Mouse (Mus musculus): ENCODE results near the gene Gas2.

DNA sequence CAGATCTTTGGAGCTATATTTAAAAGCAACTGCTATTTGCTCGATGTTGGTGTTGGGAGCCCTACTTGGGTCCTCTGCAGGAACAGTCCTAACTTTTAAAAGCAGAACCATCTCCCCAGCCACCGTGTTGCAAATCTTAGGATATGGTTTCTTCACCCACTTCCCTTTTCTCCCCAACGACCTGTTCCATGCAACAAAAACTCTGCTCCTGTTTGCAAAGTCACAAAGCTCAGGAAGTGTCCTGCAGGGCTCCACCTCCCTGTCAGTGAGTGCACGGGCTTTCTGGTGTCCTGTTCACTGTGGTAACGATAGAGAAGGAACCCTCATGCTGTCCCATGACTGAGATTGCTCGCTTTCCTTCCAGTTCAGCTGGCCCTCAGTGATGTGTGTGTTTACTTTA, 125.1 kb downstream of the Gas2 start:
- TF ChIP-seq ZNF384 (IDR thresholded peaks at IDR 0.05; ENCODE audit: low read depth, low read length), result no peak
- no peak for TF ChIP-seq MAFK (IDR thresholded peaks at IDR 0.05; ENCODE audit: insufficient read depth, low read depth, low read length)
- no peak for TF ChIP-seq ZC3H11A (IDR thresholded peaks at IDR 0.05; ENCODE audit: borderline replicate concordance, low read depth, low read length)
- no peak for TF ChIP-seq CHD2 (IDR thresholded peaks at IDR 0.05; ENCODE audit: low read depth, low read length)

Measured in ES-E14 (cell line).